Mouse (Mus musculus): ENCODE data around the gene Il12rb2. TPM values are rescaled to one million over a fixed set of nuclear protein-coding genes. Genes with fewer than 3 reads are reported as not detected.
A peak's percentile ranks its signal among the peaks of the same experiment; 100 is the strongest.

Gene Il12rb2
- polyA plus RNA-seq, 1 experiment from 2014 or later: 0.06 TPM

DNA sequence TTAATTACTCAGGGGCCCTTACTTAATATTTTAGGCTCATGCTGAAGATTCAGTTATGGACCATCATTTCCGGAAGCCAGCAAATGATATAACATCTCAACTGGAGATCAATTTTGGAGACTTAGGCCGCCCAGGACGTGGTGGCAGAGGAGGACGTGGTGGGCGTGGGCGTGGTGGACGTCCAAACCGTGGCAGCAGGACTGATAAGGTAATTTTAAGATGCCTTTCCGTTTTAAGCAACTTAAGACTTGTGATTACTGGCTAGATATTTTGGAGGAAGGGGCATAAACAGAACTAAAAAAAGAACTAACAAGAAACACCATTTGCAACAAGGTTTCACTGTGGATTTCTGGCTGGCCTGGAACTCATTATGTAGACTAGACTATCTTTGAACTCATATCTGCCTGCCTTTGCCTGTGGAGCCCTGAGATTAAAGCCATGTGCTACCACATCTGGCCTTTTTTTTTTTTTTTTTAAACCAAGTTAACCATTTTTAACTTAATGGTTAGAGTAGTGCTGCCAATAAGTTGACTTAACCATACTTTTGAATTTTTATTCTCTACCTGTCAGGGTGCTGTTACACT lies 94.3 kb downstream of the Il12rb2 start:
- no peaks in the 10 kb centered on the region for H3K27me3 ChIP-seq (ENCODE audit: low read depth, poor library complexity, severe bottlenecking)
- H3K36me3 ChIP-seq: peaks cover 96% of the 10 kb centered on the region
- H3K4me1 ChIP-seq: 0 out of 2 replicates have a peak, but pooled peaks cover 3% of the 10 kb centered on the region
- no peaks in the 10 kb centered on the region for H3K9me3 ChIP-seq (replicated peaks)
- H3K4me3 ChIP-seq: no peak overlapping the region
- WGBS: 81% methylated on average over 9 of the region's 9 CpGs
- H3K27ac ChIP-seq: no peak overlapping the region
- no peak for DNase-seq (ENCODE audit: low spot score)

DNA sequence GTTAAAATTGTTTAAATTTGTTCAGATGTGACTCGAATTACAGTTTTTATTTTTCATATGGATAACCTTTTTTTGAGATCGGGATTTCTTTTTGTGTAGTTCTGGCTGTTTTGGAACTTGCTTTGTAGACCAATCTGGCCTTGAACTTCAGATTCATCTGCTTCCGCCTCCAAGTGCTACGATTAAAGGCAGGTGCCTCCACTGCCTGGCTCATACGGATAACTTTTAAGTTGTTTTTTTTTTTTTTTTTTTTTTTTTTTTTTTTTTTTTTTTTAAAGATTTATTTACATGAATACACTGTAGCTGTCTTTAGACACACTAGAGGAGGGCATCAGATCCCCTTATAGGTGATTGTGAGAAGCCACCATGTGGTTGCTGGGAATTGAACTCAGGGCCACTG lies 98.0 kb downstream of the Il12rb2 start:
- WGBS: 91% methylated on average over 5 of the region's 5 CpGs
- 0 out of 2 replicates have a peak, but pooled peaks cover 3% of the 10 kb centered on the region for H3K4me1 ChIP-seq
- DNase-seq (ENCODE audit: low spot score): no peak
- H3K36me3 ChIP-seq: peaks cover 95% of the 10 kb centered on the region
- no peaks in the 10 kb centered on the region for H3K27me3 ChIP-seq (ENCODE audit: low read depth, poor library complexity, severe bottlenecking)
- H3K27ac ChIP-seq: no peak overlapping the region
- H3K4me3 ChIP-seq: no peak overlapping the region
- no peaks in the 10 kb centered on the region for H3K9me3 ChIP-seq (replicated peaks)

DNA sequence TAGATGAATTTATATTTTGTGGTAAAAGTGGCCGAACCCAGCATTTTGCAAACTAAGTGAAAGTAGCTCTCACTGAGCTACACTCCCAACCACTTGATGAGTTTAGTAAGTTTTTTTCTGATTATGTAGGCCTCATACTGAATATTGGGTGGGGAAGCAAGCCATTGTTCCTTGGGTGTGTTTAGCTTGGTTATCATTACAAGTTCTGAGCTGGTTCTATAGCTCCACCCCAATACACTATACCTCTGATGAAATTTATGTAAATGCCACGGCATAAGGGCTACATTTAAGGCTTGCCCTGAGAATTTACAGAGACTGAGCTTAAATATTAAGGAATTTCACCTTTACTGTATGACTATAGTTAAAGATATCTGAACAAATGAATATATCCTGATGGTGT lies 106.5 kb downstream of the Il12rb2 start:
- Histone ChIP-seq H3K9me3 (replicated peaks) (no peaks in the 10 kb centered on the region), H3K4me3 (peak overlapping the region; percentile 90), H3K27ac (no peak overlapping the region), H3K36me3 (peaks cover 38% of the 10 kb centered on the region), H3K27me3 (ENCODE audit: low read depth, poor library complexity, severe bottlenecking) (no peaks in the 10 kb centered on the region), H3K4me1 (peaks cover 10% of the 10 kb centered on the region; the same call in 1 of the 2 replicates)
- WGBS: 55% methylated on average over 2 of the region's 2 CpGs
- DNase-seq (ENCODE audit: low spot score): no peak

GRCm38 (mm10) chr6:67268983-67269382 lies 107.0 kb downstream of the Il12rb2 start:
- WGBS: 17% methylated on average over 1 of the region's 1 CpGs
- peaks cover 33% of the 10 kb centered on the region for H3K36me3 ChIP-seq
- peak overlapping the region; percentile 90 for H3K4me3 ChIP-seq
- H3K27me3 ChIP-seq (ENCODE audit: low read depth, poor library complexity, severe bottlenecking): no peaks in the 10 kb centered on the region
- H3K4me1 ChIP-seq: peaks cover 10% of the 10 kb centered on the region; the same call in 1 of the 2 replicates
- H3K9me3 ChIP-seq (replicated peaks): no peaks in the 10 kb centered on the region
- H3K27ac ChIP-seq: no peak overlapping the region
- no peak for DNase-seq (ENCODE audit: low spot score)

- 0% methylated on average over 2 of the region's 2 CpGs for WGBS
- Histone ChIP-seq H3K27me3 (ENCODE audit: low read depth, poor library complexity, severe bottlenecking) (no peaks in the 10 kb centered on the region), H3K4me3 (peak overlapping the region; percentile 90), H3K27ac (peak overlapping the region; percentile 98), H3K36me3 (peaks cover 26% of the 10 kb centered on the region), H3K4me1 (peaks cover 10% of the 10 kb centered on the region; the same call in 1 of the 2 replicates), H3K9me3 (replicated peaks) (no peaks in the 10 kb centered on the region)
- DNase-seq (ENCODE audit: low spot score): no peak
Measured at GRCm38 (mm10) chr6:67268245-67268612, 107.8 kb downstream of the Il12rb2 start.

DNA sequence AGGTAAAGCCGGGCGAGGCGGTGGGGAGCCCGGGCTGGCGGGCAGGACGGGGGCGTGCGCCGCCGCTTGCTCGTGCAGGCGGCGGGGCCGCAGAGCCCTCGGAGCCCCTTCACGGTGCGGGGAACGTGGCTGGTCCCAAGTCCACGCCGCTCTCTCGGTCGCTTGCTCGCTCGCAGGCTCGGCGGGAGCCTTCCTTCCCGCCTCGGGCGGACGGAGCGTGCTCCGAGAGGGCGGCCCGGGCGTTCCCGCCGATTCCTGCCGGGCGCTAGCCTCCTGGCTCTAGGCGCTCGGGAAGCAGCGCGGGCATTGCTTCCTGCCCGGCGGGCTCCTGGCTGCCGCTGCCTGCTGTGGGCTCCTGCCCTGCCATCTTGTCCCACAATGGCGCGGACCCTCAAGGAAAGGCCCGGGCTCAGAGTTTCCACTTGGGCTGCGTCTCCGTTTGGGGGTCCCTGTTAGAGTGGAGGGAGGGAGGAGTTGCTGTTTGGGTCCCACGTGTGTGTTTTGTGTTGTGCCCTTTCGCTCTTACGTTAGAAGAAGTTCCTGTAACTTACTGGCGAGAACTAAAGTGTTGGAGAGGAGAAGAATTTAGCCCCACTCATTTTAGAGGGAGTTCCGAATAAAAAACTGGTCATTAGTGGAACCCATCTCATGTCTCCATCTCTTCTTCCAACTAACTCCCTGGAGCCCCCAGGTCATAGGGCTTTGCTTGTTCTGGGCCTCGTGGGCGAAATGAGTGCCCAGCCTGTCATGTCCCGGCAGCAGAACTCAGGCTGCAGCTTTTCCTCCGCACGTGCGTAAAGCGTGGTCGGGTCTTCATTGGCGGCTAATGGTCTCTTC lies 108.4 kb downstream of the Il12rb2 start:
- Histone ChIP-seq H3K27ac (peak overlapping the region; percentile 98), H3K4me3 (peak overlapping the region; percentile 90), H3K4me1 (peaks cover 10% of the 10 kb centered on the region; the same call in 1 of the 2 replicates), H3K27me3 (ENCODE audit: low read depth, poor library complexity, severe bottlenecking) (no peaks in the 10 kb centered on the region), H3K9me3 (replicated peaks) (no peaks in the 10 kb centered on the region), H3K36me3 (peaks cover 20% of the 10 kb centered on the region)
- peak; percentile 70 for DNase-seq (ENCODE audit: low spot score)
- under 1% methylated on average over 64 of the region's 65 CpGs for WGBS

DNA sequence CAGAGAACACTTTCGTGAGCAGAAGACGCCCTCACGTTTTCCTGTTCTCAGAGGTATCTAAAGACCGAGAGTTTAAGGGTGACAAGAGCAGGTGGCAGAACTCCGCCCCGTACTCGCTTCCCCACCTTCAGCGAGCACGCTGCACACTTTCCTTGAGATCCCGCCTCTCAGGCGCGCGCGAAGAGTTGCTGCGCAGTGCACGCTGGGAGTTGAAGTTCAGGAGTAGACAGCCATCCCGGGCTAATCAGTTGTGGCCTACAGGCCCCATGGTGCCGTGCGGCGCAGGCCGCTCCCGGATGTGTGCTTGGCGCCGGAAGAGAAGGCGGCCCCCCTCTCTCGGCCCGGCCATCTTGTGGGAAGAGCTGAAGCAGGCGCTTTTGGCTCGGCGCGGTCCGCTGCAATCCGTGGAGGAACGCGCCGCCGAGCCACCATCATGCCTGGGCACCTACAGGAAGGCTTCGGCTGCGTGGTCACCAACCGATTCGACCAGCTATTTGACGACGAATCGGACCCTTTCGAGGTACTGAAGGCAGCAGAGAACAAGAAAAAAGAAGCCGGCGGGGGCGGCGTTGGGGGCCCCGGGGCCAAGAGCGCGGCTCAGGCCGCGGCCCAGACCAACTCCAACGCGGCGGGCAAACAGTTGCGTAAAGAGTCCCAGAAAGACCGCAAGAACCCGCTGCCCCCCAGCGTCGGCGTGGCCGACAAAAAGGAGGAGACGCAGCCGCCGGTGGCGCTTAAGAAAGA lies 109.2 kb downstream of the Il12rb2 start:
- H3K27ac ChIP-seq: peak overlapping the region; percentile 98
- H3K36me3 ChIP-seq: peaks cover 12% of the 10 kb centered on the region
- WGBS: under 1% methylated on average over 68 of the region's 68 CpGs
- H3K9me3 ChIP-seq (replicated peaks): no peaks in the 10 kb centered on the region
- no peaks in the 10 kb centered on the region for H3K27me3 ChIP-seq (ENCODE audit: low read depth, poor library complexity, severe bottlenecking)
- H3K4me1 ChIP-seq: peaks cover 10% of the 10 kb centered on the region; the same call in 1 of the 2 replicates
- DNase-seq (ENCODE audit: low spot score): peak; percentile 93
- H3K4me3 ChIP-seq: peak overlapping the region; percentile 90

DNA sequence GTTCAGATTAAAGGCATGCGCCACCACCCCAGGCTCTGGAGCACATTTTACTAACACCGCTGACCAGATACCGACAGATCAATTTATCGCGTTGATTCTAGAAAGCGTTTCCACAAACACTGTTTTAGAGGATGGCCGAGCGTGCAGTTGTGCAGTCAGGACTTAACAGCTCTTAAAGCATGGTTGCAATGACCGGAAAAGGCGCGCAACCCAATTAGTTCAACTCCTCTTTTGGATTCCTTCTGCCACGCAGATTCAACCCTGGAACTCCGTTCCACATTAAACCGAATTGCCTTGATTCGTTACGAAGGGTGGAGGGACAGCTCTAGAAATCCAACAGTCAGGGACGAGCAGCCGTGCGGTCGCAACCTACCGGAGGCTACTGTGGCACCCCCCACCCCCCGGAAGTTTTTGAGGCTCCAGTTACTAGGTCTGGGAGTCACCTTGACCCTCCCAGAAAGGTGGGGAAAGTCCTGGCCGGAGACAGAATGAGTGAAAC lies 109.8 kb downstream of the Il12rb2 start:
- under 1% methylated on average over 23 of the region's 23 CpGs for WGBS
- H3K4me3 ChIP-seq: peak overlapping the region; percentile 90
- no peaks in the 10 kb centered on the region for H3K9me3 ChIP-seq (replicated peaks)
- peaks cover 10% of the 10 kb centered on the region; the same call in 1 of the 2 replicates for H3K4me1 ChIP-seq
- H3K27ac ChIP-seq: peak overlapping the region; percentile 98
- DNase-seq (ENCODE audit: low spot score): no peak
- H3K27me3 ChIP-seq (ENCODE audit: low read depth, poor library complexity, severe bottlenecking): no peaks in the 10 kb centered on the region
- peaks cover 5% of the 10 kb centered on the region for H3K36me3 ChIP-seq

DNA sequence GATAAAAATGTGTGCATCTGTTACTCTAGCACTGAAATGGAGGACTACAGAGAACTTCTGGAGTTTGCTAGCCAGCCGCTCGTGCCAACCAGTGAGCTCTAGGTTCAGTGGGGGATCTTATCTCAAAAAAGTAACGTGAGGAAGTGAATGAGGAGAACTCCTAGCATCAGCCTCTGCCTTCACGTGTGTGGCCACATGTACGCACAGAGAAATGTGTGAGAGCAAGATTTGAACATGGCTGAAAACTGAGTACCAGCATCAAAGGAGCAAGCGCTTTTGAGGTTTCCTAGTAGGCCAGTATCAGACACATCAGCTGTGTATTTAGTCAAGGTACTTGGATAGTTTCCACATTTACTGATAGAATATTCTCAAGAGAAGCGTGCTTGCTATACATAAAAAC lies 111.1 kb downstream of the Il12rb2 start:
- Histone ChIP-seq H3K4me1 (peaks cover 7% of the 10 kb centered on the region; the same call in 1 of the 2 replicates), H3K36me3 (no peaks in the 10 kb centered on the region), H3K9me3 (replicated peaks) (no peaks in the 10 kb centered on the region), H3K27me3 (ENCODE audit: low read depth, poor library complexity, severe bottlenecking) (no peaks in the 10 kb centered on the region), H3K4me3 (no peak overlapping the region), H3K27ac (no peak overlapping the region)
- 91% methylated on average over 7 of the region's 7 CpGs for whole genome bisulfite sequencing
- no peak for DNase-seq (ENCODE audit: low spot score)

DNA sequence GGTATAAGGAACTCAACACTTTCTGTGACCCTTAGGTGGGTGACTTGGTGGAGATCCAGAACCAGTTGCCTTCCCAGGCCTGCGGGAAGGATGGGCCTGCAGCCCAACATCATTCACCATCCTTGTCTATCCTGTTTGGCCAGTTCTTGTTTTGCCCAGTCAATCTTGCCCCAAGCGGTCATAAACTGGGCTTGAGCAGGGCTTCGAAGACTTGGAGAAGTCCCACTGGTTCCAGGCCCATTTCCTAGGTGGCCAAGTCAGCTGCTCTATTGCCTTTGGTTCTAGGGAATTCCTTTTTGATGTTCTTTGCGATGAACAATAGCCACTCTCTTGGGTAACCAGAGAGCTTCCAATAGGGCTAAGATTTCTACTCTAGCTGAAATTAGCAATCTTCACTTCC lies 124.9 kb downstream of the Il12rb2 start:
- no peaks in the 10 kb centered on the region for H3K36me3 ChIP-seq
- no peaks in the 10 kb centered on the region for H3K9me3 ChIP-seq (replicated peaks)
- H3K4me1 ChIP-seq: no peaks in the 10 kb centered on the region
- WGBS: 74% methylated on average over 4 of the region's 4 CpGs
- H3K27ac ChIP-seq: no peak overlapping the region
- H3K27me3 ChIP-seq (ENCODE audit: low read depth, poor library complexity, severe bottlenecking): no peaks in the 10 kb centered on the region
- no peak overlapping the region for H3K4me3 ChIP-seq
- DNase-seq (ENCODE audit: low spot score): no peak

DNA sequence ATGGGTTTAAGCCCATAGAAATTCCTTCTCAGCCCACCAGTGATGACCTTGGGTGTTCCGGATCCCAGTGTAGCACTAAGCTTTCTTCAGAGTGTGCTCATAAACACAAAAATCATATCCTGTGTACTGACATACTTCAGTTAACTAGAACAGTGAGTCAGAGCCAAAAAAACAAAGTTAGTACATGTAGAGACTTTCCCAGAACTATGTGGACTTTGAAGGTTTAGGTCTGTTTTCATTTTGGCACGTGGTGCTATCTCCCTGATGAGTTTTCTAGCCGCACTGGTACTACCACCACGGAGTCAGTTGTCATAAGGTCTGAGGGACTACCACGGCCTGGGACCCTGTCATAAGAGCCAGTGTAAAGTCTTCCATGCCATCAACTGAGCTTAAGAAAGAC lies 131.5 kb downstream of the Il12rb2 start:
- H3K27ac ChIP-seq: no peak overlapping the region
- H3K4me3 ChIP-seq: no peak overlapping the region
- DNase-seq (ENCODE audit: low spot score): no peak
- 89% methylated on average over 5 of the region's 5 CpGs for WGBS
- no peaks in the 10 kb centered on the region for H3K9me3 ChIP-seq (replicated peaks)
- H3K36me3 ChIP-seq: no peaks in the 10 kb centered on the region
- H3K4me1 ChIP-seq: no peaks in the 10 kb centered on the region
- H3K27me3 ChIP-seq (ENCODE audit: low read depth, poor library complexity, severe bottlenecking): no peaks in the 10 kb centered on the region

- Histone ChIP-seq H3K9me3 (replicated peaks) (no peaks in the 10 kb centered on the region), H3K4me1 (no peaks in the 10 kb centered on the region), H3K27me3 (ENCODE audit: low read depth, poor library complexity, severe bottlenecking) (no peaks in the 10 kb centered on the region), H3K4me3 (no peak overlapping the region), H3K36me3 (no peaks in the 10 kb centered on the region), H3K27ac (no peak overlapping the region)
- DNase-seq (ENCODE audit: low spot score): no peak
- 94% methylated on average over 7 of the region's 7 CpGs for WGBS
Measured at GRCm38 (mm10) chr6:67243765-67244420, 132.1 kb downstream of the Il12rb2 start.

Data from limb, embryonic 10.5 days (tissue).